Mouse (Mus musculus): ENCODE results near the gene Padi2. TPM values are rescaled to one million over a fixed set of nuclear protein-coding genes. Genes with fewer than 3 reads are reported as not detected.
A peak's percentile ranks its signal among the peaks of the same experiment; 100 is the strongest.

Gene Padi2
- total and polyA plus RNA-seq, 2 experiments from 2014 or later, result 3.0 to 5.3 TPM

- Histone ChIP-seq H3K4me2 (ENCODE audit: low read depth, low read length) (no peak overlapping the region), H3K27ac (no peak overlapping the region), H3K9ac (replicated peaks; ENCODE audit: low read length) (no peak overlapping the region), H3K36me3 (ENCODE audit: insufficient read depth, low read length) (no peaks in the 10 kb centered on the region), H3K9me3 (ENCODE audit: low read length) (peaks cover 5% of the 10 kb centered on the region; the same call in 1 of the 2 replicates), H3K27me3 (ENCODE audit: insufficient read depth, low read length) (no peaks in the 10 kb centered on the region), H3K4me3 (ENCODE audit: low read length) (no peak overlapping the region), H3K4me1 (ENCODE audit: insufficient read depth, low read length) (no peaks in the 10 kb centered on the region)
- TF ChIP-seq CTCF (IDR thresholded peaks at IDR 0.05; ENCODE audit: low read depth), result no peak
- ATAC-seq (no peak), DNase-seq (ENCODE audit: low spot score) (no peak)
- 97% methylated on average over 14 of the region's 14 CpGs for WGBS
These were observed 14.5 kb upstream of the Padi2 start for GRCm38 (mm10) chr4:140891525-140892162.

- DNase-seq (ENCODE audit: low spot score) (no peak), ATAC-seq (no peak)
- no peak for TF ChIP-seq CTCF (IDR thresholded peaks at IDR 0.05; ENCODE audit: low read depth)
- H3K9me3 ChIP-seq (ENCODE audit: low read length), result peaks cover 5% of the 10 kb centered on the region; the same call in 1 of the 2 replicates
- H3K36me3 ChIP-seq (ENCODE audit: insufficient read depth, low read length), result no peaks in the 10 kb centered on the region
- no peak overlapping the region for H3K9ac ChIP-seq (replicated peaks; ENCODE audit: low read length)
- H3K4me3 ChIP-seq (ENCODE audit: low read length), result no peak overlapping the region
- 80% methylated on average over 1 of the region's 1 CpGs for WGBS
- H3K27me3 ChIP-seq (ENCODE audit: insufficient read depth, low read length), result no peaks in the 10 kb centered on the region
- no peak overlapping the region for H3K27ac ChIP-seq
- no peaks in the 10 kb centered on the region for H3K4me1 ChIP-seq (ENCODE audit: insufficient read depth, low read length)
- no peak overlapping the region for H3K4me2 ChIP-seq (ENCODE audit: low read depth, low read length)
These were observed 14.0 kb upstream of the Padi2 start for GRCm38 (mm10) chr4:140892163-140892530.

DNA sequence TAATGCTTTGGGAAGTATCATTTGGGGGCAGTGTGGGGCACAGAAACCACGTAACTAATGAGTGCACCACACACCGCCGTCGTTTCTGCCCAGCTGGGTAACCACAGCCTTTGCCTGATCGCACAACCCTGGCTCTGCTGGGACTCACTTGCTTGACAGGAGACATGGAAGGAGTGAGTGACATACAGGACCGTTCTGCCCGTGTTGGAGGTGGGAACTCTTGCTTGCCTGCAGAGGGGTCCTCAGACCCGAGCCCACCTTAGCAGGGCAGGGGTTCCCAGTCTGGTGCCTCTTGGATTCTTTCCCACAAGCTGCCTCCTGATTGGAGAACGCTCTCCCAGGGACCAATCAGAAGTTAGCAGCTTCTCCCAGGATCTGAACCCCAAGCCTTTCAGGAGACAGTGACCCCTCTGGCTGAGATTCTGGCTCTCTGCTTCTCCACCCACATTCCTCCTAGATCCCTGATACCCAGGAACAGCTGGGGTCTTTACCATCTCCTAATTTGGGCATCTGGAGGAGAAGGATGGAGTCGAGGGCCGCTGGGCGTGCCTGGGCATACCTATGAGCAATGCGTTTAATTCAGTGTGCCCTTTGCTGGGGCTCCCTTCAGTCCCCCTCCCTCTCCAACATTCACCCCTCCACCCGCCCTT, 1.2 kb upstream of the Padi2 start:
- WGBS, result 54% methylated on average over 14 of the region's 14 CpGs
- ATAC-seq, result no peak
- Histone ChIP-seq H3K4me3 (ENCODE audit: low read length) (no peak overlapping the region), H3K9me3 (ENCODE audit: low read length) (no peaks in the 10 kb centered on the region), H3K4me2 (ENCODE audit: low read depth, low read length) (no peak overlapping the region), H3K27ac (no peak overlapping the region), H3K27me3 (ENCODE audit: insufficient read depth, low read length) (peaks cover 9% of the 10 kb centered on the region; the same call in 1 of the 2 replicates), H3K4me1 (ENCODE audit: insufficient read depth, low read length) (no peaks in the 10 kb centered on the region), H3K36me3 (ENCODE audit: insufficient read depth, low read length) (no peaks in the 10 kb centered on the region), H3K9ac (replicated peaks; ENCODE audit: low read length) (no peak overlapping the region)
- no peak for TF ChIP-seq CTCF (IDR thresholded peaks at IDR 0.05; ENCODE audit: low read depth)
- DNase-seq (ENCODE audit: low spot score), result no peak

- no peaks in the 10 kb centered on the region for H3K9me3 ChIP-seq (ENCODE audit: low read length)
- H3K9ac ChIP-seq (replicated peaks; ENCODE audit: low read length), result 0 out of 2 replicates have a peak overlapping the region, but pooled peaks have one; percentile 37
- H3K4me1 ChIP-seq (ENCODE audit: insufficient read depth, low read length), result no peaks in the 10 kb centered on the region
- H3K4me2 ChIP-seq (ENCODE audit: low read depth, low read length), result peak overlapping the region; percentile 67
- ATAC-seq, result no peak
- H3K4me3 ChIP-seq (ENCODE audit: low read length), result peak overlapping the region; percentile 35; the same call in 1 of the 2 replicates
- DNase-seq (ENCODE audit: low spot score), result no peak
- 18% methylated on average over 11 of the region's 11 CpGs for WGBS
- H3K27me3 ChIP-seq (ENCODE audit: insufficient read depth, low read length), result peaks cover 9% of the 10 kb centered on the region; the same call in 1 of the 2 replicates
- H3K36me3 ChIP-seq (ENCODE audit: insufficient read depth, low read length), result no peaks in the 10 kb centered on the region
- TF ChIP-seq CTCF (IDR thresholded peaks at IDR 0.05; ENCODE audit: low read depth), result no peak
- H3K27ac ChIP-seq, result no peak overlapping the region
These were observed 695 bp upstream of the Padi2 start for GRCm38 (mm10) chr4:140905426-140905871.

DNA sequence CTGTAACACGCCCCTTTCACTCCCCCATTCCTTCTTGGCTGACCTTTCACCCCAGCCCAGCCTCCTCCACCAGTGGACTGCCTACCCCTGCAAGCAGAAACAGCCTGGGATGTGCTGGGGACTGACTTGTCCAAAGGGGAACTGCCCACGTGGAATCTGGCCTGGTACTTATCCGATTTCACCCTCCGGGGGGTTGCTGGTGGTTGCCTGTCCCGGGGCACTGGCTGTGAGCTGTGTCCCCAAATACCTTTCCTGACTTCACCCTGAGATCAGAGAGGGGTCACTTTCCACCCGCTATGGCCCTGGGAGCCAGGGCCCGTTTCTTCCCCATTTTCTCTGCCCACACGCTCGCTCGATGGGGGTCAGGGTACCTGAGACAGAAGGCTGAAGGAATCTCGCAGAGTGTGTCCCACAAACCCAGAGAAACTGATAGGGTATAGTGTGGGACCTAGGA, 710 bp downstream of the Padi2 start:
- no peak overlapping the region for H3K27ac ChIP-seq
- DNase-seq (ENCODE audit: low spot score) (no peak), ATAC-seq (no peak)
- H3K36me3 ChIP-seq (ENCODE audit: insufficient read depth, low read length), result no peaks in the 10 kb centered on the region
- H3K4me1 ChIP-seq (ENCODE audit: insufficient read depth, low read length), result no peaks in the 10 kb centered on the region
- H3K9me3 ChIP-seq (ENCODE audit: low read length), result no peaks in the 10 kb centered on the region
- no peak overlapping the region for H3K4me3 ChIP-seq (ENCODE audit: low read length)
- peaks cover 9% of the 10 kb centered on the region; the same call in 1 of the 2 replicates for H3K27me3 ChIP-seq (ENCODE audit: insufficient read depth, low read length)
- peak overlapping the region; percentile 67; the same call in 1 of the 2 replicates for H3K4me2 ChIP-seq (ENCODE audit: low read depth, low read length)
- no peak overlapping the region for H3K9ac ChIP-seq (replicated peaks; ENCODE audit: low read length)
- TF ChIP-seq CTCF (IDR thresholded peaks at IDR 0.05; ENCODE audit: low read depth), result no peak
- WGBS, result 55% methylated on average over 11 of the region's 11 CpGs

GRCm38 (mm10) chr4:140907306-140908024, 1.3 kb downstream of the Padi2 start:
- Histone ChIP-seq H3K27me3 (ENCODE audit: insufficient read depth, low read length) (peaks cover 9% of the 10 kb centered on the region; the same call in 1 of the 2 replicates), H3K4me1 (ENCODE audit: insufficient read depth, low read length) (no peaks in the 10 kb centered on the region), H3K9me3 (ENCODE audit: low read length) (no peaks in the 10 kb centered on the region), H3K27ac (no peak overlapping the region), H3K4me3 (ENCODE audit: low read length) (no peak overlapping the region), H3K9ac (replicated peaks; ENCODE audit: low read length) (no peak overlapping the region), H3K36me3 (ENCODE audit: insufficient read depth, low read length) (no peaks in the 10 kb centered on the region), H3K4me2 (ENCODE audit: low read depth, low read length) (no peak overlapping the region)
- DNase-seq (ENCODE audit: low spot score) (no peak), ATAC-seq (no peak)
- TF ChIP-seq CTCF (IDR thresholded peaks at IDR 0.05; ENCODE audit: low read depth), result no peak
- 55% methylated on average over 11 of the region's 12 CpGs for WGBS

Measured in hindbrain, postnatal 0 days (tissue).